Mouse (Mus musculus): Measurements from ENCODE around the gene Mphosph10.

Mphosph10 gene

DNA sequence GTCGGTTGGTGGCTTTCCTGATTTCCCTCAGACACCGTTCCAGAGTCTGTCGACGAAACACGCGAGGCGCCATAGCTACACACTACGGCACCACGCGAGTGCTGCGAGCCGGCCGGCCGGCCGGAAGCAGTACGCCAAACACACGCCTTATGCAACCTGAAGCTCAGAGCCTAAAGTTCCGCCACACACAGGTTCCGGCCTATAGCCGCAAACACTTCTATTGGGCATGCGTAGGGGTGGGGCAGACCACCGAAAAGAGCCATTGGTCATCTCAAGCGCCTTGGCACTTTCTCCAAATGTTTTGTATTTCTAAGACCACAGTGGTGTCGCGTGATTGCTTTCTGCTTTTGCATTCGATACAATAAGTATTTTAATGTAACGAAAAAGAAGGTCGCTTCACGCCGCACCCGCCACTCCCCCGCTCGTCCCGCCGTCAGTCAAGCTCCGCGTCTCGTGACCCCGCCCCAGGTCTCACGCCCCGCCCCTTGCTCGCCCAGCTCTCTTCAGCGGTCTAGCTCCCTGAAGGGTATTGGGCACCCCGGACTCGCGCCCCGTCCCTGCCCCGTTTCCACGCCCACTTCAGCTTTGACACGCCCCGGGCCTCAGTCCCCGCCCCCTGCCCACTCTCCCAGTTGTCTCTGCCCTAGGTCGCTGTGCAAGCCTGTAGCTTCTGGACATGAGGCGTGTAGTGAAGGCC, at the start of gene Mphosph10, which contains the start of gene Mcee:
Mphosph10 (minus strand) TSS at position 147 of the 697 bp plus-strand sequence.
Mcee (plus strand) TSS at position 486 of the 697 bp plus-strand sequence.
- peak; percentile 97 for DNase-seq (ENCODE audit: low read depth, low spot score)

DNA sequence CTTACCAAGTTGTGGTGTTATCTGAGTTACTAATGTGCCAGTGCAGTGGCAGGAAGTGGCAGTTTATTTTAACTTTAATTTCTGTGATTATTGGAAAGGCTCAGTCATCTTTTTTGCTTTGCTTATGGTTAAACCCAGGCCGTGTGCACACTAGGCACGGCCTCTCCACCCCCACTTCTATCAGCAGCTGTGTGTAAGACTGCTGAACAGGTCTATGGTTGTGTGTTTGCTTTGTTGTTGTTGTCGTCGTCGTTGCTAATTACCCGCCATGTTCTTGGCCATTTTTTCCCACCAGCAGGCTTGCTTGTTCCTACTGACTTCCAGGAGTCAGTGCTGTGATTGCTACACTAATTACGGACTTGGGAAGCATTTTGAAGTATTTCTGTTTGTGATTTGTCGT, 48.5 kb upstream of the Mphosph10 start:
- no peak for DNase-seq (ENCODE audit: low read depth, low spot score)

DNA sequence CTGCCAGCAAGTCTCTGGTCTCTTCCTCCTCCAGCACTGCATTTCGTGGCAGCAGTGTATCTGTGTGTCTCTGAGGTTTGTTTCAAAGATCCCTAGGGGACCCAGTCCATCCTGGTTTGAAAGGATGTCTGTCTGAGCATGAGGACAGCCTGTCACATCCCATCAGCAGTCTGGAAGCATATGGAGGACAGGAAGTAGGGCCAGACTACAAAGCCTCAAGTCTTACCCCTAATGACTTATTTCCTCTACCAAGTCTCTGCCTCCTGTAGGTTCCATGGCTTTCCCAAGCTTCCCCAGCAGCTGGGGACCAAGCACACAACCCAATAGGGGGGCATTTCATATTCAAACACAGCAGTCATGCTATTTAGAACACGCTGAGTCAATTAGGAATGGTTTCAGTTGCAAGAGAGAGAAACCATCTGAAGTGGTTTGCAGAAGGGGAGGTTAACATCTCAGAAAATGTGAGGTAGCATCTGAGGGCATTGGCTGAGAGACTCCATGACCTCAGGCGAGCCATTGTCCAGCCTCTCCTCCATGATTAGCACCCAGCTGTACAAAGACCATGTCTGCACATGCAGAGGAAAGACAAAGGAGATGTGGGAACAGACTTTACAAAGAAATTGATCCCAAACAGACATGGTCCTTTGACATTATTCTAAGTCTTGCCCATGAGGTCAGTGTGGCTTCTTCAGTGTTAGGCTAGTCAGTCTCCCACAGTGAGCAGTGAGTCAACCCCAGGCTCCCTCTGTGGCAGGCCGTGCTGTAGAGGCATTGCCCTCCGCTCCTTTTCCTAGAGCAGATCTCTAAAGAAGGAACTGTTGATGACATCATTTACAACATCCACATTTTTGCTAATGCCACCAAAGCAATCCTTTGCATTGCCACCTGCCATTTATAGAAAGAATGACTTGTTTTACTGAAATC, 47.8 kb upstream of the Mphosph10 start:
- DNase-seq (ENCODE audit: low read depth, low spot score) = no peak

DNA sequence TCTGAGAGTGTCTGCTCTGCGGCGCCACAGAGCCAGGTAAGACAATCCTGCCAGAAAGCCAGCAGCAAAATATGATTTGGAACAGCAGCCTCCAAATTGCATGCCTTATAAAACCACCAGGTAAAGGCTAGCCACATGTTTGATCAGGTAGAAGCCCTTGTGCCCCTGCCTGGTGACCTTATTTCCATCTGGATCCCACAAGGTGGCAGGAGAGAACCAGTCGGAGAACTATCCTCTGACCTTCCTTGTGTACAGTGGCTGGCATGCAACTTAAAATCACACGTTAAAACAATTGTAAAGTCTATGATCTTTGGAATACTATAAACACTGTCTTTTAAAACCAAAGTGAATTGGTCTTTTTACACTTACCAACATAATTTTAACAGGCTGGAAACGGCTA, 32.8 kb upstream of the Mphosph10 start:
- DNase-seq (ENCODE audit: low read depth, low spot score) = no peak

DNA sequence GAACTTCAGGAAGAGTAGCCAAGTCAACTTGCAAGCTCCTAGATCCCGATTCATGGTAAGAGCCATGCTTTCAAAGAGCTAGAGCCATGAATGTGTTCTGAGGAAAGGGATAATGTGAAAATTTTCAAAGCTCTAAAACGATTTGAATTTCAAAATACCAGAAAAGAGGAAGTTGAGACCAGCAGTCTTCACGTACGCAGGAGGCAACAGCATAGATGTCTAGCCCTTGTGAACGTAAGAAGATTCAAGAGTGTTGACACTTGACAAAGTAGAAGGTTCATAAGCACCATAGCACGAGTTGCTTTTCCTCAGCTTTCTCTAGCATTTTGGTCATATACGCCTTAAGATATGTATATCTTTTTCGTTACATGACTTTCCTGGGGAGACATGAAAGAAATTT, 11.9 kb upstream of the Mphosph10 start:
- no peak for DNase-seq (ENCODE audit: low read depth, low spot score)

DNA sequence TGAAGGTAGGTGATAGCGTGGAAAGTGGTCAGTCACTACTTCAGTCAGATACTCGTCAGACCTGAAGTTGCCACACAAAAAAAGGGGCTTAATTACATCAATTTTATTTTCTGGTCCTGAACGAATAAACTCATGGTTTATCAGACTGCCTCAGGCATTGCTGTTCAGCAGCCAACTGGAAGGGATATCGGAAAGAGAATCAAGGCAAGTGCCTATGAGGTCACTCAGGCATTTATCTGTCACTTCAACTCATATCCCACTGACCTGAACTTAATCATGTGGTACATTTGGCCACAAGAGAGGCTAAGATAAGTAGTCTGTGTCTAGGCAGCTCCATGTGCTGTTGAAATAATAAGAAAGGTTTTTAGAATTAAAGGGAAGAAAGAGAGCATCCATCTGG, 10.4 kb upstream of the Mphosph10 start:
- DNase-seq (ENCODE audit: low read depth, low spot score) = no peak

DNA sequence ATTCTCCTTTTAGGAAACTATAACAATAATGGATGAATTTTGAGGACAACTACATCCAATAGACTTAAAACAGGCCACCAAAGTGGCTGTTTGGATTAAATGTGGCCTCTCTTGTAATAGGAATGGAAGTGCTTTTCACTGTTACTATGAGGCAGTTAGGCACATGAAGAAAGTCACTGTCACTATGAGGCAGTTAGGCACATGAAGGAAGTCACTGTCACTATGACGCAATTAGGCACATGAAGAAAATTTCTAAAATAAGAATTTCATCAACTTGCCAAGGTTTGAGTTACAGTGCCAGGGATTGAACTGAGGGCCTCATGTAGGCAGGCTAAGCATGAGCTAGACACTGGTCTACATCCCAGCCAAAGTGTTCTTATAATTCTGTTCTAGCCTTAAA, 8.7 kb upstream of the Mphosph10 start:
- DNase-seq (ENCODE audit: low read depth, low spot score) = no peak

DNA sequence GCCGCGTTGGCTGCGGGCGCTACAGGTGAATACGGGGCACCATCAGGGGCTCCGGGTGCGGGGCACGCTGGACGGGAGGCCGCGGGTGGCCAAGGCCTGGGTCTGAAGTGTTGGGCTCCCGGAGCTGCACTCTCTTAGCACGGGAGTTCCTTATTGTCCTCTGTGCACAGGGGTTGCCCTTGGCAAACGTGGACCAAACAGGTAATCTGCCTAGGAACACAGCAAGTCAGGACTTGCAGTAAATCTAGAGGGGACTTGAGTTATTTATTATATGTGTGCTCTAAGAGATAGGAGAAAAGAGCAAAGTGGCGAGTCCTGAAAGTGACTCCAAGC, 717 bp upstream of the Mphosph10 start:
- no peak for DNase-seq (ENCODE audit: low read depth, low spot score)

DNA sequence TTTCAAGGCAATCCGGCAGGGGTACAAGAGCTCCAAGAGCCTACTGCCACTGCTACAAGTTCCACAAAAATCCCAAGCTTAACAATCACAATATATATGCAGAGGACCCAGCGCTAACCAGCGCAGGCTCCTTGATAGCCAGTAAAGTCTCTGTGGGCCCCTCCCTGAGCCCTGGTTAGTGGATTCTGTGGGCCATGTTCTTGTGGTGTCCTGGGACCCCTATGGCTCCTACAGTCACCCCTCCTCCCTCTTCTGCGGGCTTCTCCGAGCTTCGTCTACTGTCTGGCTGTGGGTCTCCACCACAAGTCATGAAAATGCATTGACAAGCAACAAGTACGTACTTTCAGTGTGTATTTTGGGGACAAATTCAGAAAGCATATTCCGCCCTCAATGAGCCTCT, 589 bp downstream of the Mphosph10 start:
- no peak for DNase-seq (ENCODE audit: low read depth, low spot score)

DNA sequence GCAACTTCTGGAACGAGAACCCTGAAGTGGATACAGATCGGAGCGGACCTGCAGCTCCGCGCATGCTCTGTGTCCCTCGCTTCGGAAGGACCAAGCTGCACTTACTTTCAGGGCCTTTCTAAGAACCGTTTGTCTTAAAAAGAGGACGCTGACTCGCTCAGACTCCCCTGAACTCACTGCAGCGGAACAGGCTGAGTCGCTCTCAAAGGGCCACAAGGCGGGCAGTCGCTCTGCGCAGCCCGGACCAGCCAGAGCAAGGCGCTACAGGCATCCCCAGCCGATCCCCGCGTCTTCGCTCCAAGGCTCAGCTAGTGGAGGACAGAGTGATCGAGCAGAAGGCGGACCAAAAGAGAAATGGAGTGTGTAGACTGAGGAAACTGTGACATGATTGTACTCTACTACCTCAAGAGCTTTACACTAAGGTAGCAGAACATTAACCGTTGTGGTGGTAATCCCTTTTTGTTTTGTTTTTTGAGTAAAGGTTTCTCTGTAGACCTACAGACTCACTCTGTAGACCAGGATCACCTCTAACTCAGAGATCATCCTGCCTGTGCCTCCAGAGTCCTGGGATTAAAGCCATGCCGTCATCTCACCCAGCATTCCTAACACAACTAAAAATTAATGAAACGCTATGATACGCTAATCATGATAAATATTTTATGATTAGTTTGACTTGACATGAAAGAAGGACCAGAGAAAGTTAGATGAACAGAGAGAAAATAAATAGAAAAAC, 18.1 kb downstream of the Mphosph10 start, which contains the start of gene Fan1:
Fan1 (minus strand) TSS at position 266 of the 733 bp plus-strand sequence.
- peak; percentile 89 for DNase-seq (ENCODE audit: low read depth, low spot score)

DNA sequence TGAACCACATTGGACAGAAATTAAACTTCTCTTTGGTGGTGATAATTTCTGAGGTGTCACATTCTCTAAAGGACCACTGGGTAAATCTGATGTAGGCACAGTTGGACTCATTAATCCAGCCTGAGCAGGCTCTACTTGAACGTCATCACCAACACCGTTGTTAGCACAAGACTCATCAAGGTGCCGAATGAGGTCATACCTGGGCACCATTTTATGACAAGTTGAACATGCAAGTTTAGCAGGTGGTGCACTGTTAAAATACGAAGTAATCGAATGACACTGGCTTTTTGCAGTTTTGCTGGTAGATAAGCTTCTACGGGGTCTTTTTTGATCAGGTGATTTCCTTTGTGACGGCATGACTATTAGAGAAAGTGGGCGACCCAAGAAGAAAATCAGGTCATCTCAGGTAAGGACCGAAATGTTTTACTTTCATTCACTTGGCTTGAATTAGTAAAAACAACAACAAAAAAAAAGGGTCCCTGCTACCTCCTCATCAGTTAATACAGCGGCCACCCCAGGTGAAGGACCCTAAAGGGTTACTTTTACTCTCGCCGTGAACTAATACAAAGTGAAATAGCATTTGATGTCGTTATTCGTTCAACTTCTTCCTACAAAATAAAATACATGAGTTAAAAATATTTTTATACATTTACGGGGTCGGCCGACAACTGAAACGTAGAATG, 18.8 kb downstream of the Mphosph10 start:
- DNase-seq (ENCODE audit: low read depth, low spot score) = peak; percentile 54

DNA sequence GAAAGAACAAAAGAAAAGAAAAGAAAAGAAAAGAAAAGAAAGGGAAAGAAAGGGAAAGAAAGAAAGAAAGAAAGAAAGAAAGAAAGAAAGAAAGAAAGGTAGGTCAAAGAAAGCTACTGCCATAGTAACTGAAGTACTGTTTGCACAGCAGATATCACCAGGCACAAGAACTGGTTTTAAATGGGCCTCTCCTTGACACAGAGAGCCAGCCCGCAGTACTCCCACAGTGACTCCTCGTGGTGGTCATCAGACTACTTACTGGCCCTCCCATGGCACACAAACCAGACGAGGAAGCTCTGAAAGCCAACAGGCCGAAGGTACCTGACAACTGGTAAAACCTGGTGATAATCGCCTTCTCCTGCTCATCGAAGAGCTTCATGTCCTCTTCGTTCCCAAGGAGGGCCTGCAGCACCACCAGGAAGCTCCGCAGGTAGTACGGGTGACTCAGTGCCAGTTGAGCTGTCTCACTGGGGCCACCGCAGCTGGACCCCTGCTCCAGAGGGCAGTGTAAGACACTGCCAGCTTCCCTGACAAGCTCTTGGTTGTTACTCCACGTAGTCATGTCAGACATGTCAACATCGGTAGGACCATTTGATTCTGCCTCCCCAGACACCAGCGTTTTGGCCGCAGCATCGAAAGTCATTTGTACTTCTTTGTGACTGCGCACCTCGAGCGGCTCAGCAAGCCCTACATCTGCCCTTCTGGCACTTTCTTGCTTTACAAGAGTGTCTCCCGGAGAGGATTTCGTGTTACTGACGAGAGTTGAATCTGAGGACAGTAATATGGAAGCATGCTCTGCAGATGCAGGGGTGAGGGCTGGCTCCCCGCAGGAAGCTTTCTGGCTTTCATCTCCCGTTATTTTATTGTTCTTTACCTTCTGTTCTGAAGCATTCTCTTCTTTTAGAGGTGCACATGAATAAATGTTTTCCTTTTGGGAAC, 19.9 kb downstream of the Mphosph10 start:
- DNase-seq (ENCODE audit: low read depth, low spot score) = no peak

DNA sequence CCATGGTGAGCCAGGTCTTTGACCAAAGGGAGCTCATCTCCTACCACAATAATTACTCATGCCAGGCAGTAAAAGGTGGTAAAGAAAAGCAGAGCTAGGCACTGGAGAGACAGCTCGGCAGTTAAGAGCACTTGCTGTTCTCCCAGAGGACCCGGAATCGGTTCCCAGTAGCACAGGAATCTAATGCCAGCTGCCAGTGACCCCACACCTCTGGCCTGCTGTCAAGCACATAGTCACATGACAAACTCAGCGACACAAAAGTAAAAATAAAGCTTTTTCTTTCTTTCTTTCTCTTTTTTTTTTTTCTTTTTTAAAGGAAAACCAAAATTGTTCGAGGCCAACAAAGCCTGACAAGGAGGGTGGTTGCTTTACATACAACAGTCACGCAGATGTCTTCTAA, 22.2 kb downstream of the Mphosph10 start:
- no peak for DNase-seq (ENCODE audit: low read depth, low spot score)

DNA sequence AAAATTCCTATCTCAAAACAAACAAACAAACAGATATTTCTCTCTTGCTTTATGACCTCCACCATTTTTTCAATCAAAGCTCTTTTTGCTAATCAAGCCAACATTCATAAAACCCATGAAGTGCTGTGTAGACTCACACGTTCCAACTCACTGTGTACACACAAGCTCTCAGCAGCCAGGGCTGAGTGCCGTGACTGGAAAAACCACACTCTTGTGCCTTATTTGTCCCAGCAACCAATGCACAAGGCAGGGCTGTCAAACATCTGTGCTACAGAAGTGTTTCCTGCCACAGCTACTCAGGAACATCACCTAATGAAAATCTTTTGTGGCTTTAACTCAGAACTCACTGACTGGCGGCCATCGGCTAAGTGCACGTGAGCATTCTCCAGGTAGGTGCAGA, 26.2 kb downstream of the Mphosph10 start:
- no peak for DNase-seq (ENCODE audit: low read depth, low spot score)

DNA sequence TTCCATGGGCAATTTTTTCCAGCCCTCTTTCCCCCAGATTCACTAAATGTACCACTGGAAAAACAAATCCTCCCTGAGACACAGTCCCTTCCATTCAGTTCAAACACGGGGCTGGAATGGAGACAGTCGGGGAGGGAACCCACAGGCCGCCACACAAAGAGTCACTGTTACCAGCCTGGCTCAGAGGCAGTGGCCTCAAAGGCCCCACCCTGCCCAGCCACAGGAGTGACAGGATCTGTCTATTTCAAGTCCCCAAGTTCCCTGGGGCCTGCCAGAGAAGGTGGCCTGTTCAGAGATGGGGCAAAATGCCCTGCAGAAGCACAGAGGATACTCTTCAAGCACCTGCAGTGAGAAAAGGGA, 31.5 kb downstream of the Mphosph10 start:
- no peak for DNase-seq (ENCODE audit: low read depth, low spot score)

DNA sequence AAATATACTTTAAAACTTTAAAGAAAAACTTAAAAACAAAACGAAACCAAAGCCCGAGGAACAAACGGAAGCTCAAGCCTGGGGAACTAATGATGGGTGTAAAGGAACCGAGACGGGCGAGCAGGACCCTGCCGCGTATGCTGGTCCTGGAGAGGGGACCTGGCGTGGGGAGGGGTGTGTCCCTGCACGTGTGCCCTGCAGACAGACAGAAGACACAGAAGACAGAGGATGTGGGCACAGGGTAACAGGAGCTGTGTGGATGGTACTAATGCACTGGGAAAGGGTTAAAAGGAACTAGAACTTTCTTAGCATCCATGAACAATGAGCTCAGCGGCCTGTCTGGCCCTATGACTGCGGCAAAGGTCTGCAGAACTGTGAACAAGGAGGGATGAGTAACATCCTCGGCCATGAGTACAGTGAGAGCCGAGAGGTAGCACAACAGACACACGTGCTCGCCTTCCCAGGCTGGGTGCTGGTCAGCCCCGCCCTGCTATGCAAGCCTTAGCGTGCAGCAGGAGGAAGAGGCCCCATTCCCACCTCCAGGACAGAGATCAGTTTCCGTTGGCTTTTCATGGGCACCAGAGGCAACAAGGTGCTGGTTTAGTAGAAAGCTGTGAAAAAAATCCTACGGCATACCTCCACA, 32.0 kb downstream of the Mphosph10 start:
- DNase-seq (ENCODE audit: low read depth, low spot score) = no peak

DNA sequence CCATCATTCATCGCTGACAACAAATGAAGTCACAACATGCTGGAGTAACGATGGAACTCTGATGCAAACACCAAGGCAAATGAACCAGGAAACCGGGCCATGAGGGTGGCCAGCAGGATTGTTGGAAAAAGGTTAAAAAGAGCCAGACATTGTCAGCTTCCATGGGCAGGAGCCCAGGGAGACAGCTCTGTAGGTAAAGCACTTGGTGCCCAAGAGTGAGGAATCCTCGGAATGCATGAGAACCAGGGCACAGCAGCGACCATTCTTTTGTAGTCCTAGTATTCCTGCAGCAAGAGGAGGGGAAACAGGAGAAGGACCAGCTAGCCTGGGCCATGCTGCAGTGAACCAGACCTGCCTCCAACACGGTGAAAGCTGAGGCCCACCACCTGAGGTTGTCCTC, 33.4 kb downstream of the Mphosph10 start:
- DNase-seq (ENCODE audit: low read depth, low spot score) = no peak

DNA sequence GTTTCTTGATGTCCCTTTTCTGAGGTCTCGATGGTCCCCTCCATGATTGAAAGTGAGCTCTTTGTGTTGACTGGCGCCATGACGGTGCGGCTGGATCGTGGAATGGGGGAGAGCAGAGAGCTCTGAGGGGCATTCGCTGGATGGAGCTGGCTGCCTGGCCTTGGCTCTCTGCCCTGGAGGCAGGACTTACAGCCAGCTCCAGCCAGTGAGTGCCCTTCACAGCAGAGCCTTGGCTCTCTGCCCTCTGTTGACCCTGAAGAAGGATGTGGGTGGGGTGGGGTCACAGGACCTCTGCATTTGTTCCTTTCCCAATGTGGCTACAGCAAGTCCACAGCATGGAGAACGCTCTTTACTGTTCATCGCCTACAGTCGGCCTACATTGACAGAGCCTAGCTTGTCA, 34.7 kb downstream of the Mphosph10 start:
- no peak for DNase-seq (ENCODE audit: low read depth, low spot score)

DNA sequence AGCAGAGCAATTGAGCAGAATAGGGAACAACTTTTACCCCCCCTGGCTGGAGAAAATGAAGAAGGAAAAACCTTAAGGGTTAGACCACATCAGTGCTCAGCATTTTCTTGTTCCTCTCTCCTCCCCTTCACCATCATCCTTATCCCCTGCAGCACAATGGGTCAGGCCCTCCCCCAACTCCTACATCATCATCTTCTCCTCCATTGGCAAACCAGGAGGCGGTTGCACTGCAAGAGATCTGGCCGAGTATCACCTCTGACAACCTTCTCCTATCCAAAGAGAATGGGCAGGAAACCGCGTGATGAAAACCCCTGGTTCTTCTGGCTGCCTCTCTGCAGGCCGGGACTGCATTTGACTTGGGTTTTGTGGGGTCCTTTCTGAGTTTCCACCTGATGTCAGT, 35.4 kb downstream of the Mphosph10 start:
- no peak for DNase-seq (ENCODE audit: low read depth, low spot score)

DNA sequence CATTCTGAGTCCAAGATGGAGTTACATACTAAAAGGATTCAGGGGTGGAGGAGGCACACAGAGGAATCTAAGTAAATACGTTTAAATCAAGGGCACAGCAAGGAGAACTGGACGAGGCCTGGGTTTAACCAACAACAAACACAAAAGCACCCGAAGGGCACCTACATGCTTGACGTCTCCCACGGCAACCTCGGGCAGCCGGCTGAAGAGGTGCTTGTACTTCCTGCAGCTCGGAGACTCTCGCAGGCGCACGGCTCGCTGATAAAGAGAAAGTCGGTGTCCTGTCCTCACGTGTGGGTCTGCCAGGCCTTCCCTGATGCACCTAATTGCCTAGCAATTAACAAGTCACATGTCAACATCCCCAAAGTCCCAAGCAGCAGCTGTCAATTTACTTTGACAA, 37.9 kb downstream of the Mphosph10 start:
- DNase-seq (ENCODE audit: low read depth, low spot score) = no peak

Data from CD4-positive helper T cell, adult 2 months (primary cell).